Mouse (Mus musculus): ENCODE measurements around the gene Ttc19.
"Not testable (repeated sequence)": the region's sequence is repeated elsewhere in the genome, so short reads cannot be mapped to it uniquely, and the experiment has no call there.

The Ttc19 gene

DNA sequence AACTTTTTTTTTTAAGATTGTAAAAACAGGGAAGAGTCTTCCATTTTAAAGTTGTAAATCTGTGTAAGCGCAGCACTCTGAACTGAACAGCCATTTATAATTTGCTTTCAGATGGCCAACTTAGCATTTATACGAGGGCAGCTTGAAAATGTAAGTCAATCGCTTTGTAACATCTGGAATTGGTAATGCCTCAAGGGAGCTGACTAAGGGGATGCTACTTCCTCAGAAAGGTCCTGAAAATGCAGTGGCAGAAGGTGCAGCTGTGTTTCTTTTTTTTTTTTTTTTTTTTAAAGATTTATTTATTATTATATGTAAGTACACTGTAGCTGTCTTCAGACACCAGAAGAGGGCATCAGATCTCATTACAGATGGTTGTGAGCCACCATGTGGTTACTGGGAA is 2.7 kb downstream of the Ttc19 start:
- DNase-seq (ENCODE audit: low spot score): not testable (repeated sequence)

DNA sequence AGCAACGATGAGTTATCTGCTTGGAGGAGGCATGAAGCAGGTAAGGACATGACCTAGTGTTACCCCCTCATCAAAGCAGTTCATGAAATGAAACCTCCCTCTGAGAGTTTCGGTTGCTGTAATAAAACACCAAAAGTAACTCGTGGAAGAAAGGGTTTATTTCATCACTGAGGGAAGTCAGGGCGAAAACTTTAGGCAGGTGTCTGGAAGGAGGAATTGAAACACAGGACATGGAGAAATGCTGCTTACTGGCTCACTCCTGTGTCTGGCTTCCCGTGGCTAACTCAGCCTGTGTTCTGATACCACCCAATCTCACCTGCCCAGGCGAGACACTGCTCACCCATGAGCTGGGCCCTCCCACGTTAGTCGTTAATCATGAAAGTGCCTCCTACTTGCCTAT is 3.7 kb downstream of the Ttc19 start:
- no peak for DNase-seq (ENCODE audit: low spot score)

DNA sequence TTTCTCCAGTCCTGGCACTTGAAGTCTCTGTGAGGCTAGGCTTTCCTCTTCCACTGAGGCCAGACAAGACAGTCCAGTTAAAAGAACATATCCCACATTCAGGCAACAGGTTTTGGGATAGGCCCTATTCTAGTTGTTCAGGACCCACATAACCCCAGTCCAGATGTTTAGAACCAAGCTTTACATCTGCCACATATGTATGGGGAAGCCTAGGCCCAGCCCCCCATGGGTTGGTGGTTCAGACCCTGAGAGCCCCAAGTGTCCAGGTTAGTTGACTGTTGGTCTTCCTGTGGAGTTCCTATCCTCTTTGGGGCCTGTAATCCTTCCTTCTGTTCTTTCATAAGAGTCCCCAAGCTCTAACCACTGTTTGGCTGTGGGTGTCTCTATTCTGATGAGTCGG is 6.4 kb downstream of the Ttc19 start:
- DNase-seq (ENCODE audit: low spot score): no peak

DNA sequence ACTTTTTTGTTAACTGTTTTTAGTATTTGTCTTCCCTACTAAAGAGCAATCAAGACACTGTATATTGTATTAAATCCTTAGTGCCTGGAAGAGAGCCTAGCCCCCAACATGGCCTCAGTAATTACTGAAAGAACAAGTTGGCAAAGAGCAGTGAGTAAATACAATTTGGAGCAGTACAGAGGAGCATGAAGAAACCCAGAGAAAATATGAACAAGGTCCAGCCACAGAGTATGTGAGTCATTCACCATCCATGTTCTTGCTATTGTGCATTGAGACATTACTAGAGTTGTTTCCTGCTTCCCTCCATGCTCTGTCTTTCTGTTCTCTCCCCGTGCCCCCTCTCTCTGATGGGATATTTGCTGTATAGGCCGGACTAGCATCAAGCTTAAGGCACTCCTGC is 12.8 kb downstream of the Ttc19 start:
- no peak for DNase-seq (ENCODE audit: low spot score)

DNA sequence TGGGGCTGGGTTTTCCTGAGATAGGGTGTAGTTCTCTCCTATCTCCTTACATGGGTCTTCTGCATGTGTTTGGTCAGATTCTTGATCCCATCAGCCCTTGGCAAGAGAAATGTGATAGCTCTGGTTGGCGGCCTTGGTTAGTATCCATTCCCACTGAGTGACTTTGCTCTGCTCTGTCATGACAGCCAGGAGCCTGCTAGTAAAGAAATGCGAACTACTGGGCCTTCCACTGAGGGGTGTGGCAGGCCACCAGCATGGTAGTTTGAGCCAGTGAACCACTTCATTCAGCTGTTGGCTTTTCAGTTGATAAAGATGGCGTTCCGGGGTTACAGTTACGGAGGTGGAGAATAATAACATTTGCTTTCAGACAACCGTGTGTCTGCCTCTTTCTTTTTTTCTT is 17.6 kb downstream of the Ttc19 start:
- no peak for DNase-seq (ENCODE audit: low spot score)

DNA sequence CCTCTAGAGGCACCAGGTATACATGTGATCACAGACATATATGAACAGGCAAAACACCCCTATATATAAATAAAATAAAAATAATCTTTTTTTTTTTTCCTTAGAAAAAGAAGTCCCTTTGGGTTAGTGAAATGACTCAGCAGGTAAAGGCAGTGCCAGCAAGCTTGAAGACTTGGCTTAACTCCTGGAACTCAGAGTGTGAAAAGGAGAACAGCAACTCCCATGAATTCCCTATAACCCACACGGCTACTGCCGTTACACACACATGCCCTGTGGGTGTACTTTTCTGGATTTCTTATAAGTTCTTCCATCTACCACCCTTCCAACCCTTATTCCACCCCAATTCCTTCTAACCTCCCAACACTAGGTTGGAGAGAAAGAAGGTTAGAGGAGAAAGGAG is 24.6 kb downstream of the Ttc19 start:
- no peak for DNase-seq (ENCODE audit: low spot score)

DNA sequence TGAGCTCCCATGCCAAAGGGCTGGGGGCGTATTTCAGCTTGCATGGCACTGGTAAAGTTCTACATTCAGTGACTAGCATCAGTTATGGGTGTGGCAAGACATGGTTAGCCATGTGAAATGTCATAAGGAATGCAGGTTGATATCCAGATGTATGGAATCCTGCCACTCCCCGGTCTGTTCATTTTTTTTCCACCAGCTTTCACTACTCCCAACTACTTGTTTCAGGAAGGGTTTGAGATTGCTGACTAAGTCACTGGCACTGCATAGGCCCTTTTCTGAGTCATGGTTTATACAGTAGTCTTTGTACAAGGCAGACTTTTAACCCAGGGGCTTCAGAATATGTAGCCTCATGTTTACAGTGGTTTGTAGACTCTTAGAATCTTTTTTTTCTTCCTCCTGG is 28.0 kb downstream of the Ttc19 start:
- DNase-seq (ENCODE audit: low spot score): no peak

DNA sequence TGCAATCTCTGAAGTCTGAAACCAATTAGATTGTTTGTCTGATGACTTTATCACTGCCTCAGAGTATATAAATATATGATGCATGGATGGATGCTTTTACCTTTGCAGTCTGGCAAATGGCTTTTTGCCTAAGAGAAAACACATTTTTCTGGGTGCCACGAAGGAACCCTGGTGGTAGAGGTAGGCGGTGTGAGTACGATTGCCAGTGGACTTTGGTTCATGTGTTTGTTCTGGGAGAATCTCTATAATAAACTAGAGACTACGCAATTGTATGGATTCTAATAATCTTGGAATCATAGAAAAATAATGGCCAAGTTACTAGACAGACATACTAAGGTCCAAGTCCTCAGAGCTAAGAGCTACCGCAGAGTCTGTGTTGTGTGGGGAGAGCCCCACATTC is 33.7 kb downstream of the Ttc19 start:
- DNase-seq (ENCODE audit: low spot score): no peak

DNA sequence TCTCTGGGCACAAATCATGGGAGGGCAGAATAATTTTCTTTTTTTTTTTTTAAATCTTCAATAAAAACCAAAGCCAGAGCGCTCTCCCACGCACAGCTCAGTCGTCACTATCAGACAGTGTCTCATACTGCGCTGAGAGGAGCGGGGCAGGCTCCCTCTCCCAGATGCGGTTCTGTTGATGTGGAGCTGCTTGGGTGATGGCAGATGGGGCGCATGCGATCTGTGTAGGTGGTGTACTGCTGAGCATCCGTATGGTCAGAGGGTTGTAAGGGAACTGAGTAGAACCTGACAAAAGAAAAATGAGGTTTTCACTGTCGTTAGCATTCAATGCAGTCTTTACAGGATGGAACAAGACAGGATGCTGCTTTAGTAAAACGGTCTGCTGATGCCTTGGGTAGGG is 36.5 kb downstream of the Ttc19 start:
- no peak for DNase-seq (ENCODE audit: low spot score)

DNA sequence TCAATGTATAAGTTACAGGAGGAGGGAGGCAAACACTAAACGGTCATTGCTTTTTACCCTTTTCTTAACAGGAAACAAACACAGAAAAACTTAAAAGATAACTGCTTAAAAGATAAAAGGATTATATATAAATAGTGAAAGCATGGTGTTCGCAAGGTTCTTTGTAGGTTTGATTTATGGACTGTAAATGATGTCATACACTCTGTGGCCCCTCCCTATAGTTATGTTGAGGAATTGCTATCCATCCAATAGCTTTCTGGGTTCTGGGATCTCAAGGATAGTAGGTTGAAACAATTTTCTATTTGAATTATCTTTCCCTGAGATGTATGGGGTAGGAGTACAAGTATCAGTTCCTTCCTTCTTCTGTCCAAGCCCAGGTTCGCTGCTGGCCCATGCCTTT is 38.8 kb downstream of the Ttc19 start:
- no peak for DNase-seq (ENCODE audit: low spot score)

DNA sequence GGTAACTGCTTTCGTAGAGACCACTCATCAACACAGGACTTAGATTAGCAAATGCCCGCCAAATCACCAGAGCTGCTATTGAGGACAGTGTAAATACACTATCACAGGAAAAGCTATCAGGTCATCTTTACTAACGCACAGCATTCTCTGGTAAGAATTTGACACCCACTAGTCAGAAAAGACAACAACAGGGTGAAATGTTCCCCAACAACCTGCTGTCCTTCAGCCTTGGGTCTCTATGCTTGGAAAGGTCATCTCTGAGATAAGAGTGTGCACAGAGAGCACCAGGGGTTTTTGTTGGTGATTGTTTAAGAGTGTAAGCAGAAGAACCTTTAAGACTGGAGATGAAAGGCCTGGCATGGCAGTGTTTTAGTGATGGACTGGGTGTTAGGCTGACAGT is 42.4 kb downstream of the Ttc19 start:
- DNase-seq (ENCODE audit: low spot score): no peak

DNA sequence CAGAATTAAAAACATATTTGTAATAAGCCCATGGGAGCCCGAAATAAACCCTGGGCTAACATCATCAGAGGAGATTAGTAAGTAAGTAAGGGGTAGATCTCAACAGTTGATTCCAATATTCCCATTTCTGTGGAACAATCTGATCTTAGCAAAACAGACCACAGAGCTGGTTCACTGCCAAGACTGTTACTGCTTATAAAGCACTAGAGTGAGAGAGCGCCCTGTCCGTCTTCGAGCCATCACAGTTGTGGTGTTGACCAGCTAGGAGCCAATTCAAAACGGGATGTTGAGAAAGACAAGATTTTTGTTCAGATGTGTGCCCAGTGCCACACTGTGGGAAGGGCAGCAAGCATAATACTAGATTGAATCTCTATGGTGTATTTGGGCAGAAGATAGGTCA is 49.9 kb downstream of the Ttc19 start:
- no peak for DNase-seq (ENCODE audit: low spot score)

DNA sequence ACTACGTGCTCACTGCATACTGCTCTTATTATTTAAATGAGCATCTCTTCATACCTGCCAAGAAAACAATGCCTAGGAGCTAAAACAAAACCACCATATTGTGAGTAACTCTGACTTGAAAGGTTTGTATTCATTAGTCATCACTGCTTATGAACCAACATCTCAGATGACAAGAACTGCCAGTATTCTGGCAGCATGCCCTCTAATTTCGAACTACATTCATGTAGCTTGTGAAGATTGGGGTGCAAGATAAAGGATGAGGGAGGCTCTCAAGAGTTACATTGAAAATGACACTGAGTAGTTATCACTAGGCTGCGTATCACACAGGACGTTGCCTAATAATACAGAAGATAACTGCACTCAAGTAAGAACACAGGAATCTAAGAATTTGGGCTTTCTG is 51.0 kb downstream of the Ttc19 start:
- DNase-seq (ENCODE audit: low spot score): no peak

DNA sequence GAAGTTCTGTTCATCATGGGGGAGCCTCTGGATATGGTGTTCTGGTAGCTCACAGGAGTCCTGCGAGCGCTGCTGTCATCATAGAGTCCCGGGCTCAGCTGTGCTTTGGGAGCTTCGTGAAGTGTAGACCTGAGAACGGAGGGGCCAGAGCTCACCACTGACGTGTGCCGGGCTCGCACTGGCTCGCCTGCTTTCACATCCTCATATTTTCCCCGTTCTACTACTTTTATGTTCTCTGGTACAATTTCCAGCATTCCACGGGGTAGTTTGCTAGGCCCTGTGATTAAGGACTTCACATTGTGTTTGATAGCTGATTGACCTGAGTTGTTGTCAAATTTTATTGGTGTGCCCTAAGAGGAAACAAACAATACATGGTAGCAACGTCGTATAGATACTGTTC is 61.7 kb downstream of the Ttc19 start:
- DNase-seq (ENCODE audit: low spot score): no peak

DNA sequence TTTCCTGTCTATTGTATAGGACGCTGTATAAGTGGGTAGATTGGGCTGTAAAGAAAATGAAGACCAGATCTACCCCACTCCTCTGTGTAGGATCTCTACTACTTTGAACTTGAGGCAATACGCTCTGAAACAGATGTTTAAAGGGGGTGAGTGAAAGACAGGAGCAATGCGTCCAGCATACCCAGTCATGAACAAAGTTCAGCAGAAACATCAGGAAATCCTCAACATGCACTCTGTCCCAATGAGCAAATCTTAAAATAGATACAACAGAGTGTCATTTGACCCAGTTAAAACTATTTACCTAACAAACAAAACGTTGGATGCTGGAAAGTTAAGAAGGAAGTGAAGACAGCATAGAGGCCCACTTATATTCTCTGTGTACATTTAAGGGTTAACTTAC is 70.7 kb downstream of the Ttc19 start:
- DNase-seq (ENCODE audit: low spot score): no peak

DNA sequence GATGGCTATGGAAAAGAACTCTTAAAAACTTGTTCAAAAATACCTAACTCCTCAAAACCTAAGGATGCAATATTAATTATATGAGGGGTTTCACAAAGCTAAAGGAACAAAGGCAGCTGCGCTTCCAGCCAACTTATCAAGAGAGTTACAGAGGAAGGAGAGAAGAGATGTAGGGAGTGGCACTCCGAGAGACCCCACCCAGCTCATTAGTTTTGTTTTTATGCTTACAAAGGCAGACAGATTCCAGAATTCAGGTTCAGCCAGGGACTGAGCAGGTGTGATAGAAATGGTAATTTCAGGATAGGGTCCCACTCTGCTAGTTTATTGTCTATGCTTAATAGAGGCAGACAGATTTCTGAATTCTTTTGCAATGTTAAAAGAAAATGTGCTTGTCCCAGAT is 73.9 kb downstream of the Ttc19 start:
- no peak for DNase-seq (ENCODE audit: low spot score)

DNA sequence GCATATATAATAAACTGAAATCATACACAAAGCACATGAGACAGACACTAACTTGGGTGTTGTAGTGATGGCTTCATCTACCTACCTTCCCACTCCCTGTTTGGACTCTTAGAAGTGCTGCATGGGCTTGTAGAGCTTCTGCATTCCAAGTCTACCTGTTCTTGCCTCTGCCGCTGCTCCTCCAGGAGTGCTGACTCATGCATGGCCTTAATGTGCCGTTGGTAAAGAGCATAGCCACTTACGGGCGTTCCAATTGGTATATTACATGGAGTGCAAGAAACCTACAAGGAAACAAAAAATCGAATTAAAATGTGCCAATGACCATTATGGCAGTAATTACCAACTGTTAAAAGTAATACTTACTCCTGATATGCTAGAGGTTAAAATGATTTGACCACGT is 85.6 kb downstream of the Ttc19 start:
- no peak for DNase-seq (ENCODE audit: low spot score)

DNA sequence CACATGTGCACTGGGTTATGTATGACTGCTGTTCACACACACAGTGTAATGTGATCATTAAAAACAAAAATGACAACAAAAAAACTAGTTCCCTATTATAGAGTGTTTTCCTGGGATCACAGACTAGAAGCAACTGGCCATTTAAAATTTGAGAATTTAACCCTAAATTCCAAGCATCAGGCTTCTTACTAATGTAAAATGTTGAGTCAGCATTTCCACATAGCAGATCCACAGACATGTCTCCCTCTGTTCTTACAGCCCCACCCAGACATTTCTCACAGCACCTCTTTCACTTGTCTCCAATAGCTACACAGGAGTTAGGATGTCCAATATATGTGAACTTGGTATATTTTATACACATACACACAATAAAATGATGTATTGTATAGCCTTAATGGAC is 88.7 kb downstream of the Ttc19 start:
- no peak for DNase-seq (ENCODE audit: low spot score)

DNA sequence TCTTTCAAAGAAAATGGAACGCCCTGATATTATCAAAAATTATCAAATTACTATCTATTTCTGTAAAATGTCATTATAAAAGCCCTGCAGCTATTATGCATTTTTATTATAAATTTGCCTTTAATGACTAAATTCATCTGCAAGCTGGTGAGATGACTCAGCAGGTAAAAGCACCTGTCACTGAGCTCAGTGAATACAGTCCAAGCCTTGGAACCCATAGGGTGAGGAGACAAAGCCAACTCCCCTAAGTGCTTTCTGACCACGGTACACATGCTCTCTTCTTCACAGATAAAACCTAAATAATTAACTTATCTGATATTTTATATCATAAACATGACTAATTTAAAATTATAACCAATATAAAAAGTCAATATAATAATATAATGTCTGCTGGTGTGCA is 90.5 kb downstream of the Ttc19 start:
- DNase-seq (ENCODE audit: low spot score): no peak

DNA sequence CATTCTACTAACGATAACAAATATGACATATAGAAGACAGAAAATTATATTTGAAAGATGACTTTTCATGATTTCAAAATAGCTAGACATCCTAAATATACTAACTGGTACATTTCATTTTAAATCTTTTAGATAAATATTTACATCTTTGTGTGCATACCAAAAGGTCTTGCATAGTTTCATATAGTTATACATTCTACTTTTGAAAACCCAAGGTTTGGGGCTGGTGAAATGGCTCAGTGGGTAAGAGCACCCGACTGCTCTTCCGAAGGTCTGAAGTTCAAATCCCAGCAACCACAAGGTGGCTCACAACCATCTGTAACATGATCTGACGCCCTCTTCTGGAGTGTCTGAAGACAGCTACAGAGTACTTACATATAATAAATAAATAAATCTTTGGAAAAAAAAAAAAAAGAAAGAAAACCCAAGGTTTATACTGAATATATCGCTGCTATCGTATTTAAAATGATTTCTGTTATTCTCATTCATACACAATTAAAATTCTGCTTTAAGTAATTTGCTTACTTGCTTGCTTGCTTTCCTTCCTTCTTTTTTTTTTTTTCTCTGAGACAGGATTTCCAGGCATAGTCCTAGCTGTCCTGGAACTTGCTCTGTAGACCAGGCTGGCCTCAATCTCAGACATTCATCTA is 96.1 kb downstream of the Ttc19 start:
- not testable (repeated sequence) for DNase-seq (ENCODE audit: low spot score)
